ENCODE assay signal across 18 mouse cellular contexts in genomic region chr1:165062813-165063492, GRCm38 (mm10).
DNase-seq lines count a peak whose midpoint lies in the region; ATAC-seq and TF ChIP-seq lines count a peak whose summit lies in the region.
"Had no signal": no experiment of that assay in that cellular context is flagged by ENCODE, and none has a peak within 500 bp of the region (broad histone marks: within the 10 kb centered on the region; RNA-seq: fewer than 3 reads in every experiment).

No protein-coding gene starts in this region.

- DNase-seq in layer of hippocampus, adult 2 months (ENCODE audit: low spot score in 2 of 2) = no peak
- DNase-seq in layer of hippocampus, postnatal 36 days = no peak
- DNase-seq in kidney, postnatal 25 days = no peak
- DNase-seq in B cell, adult 2 months = no peak
- DNase-seq in right cerebral cortex, adult 2 months (ENCODE audit: low spot score in 2 of 2) = no peak
- DNase-seq: adrenal gland, postnatal 10 days; cerebellum, postnatal 14 days; heart, adult 18-20 months; kidney, adult 2 months; liver, postnatal 0 days; lung, postnatal 36 days had no signal

- no peak overlapping the region for H3K9ac ChIP-seq in hindbrain, embryonic 16.5 days (ENCODE audit: low read depth, low read length)
- H3K9ac ChIP-seq in midbrain, embryonic 15.5 days = no peak overlapping the region
- H3K9ac ChIP-seq: embryonic facial prominence, embryonic 12.5 days; limb, embryonic 13.5 days; liver, postnatal 0 days had no signal

- H3K9me3 ChIP-seq in hindbrain, embryonic 16.5 days (ENCODE audit: control insufficient read depth, low read length) = no peaks in the 10 kb centered on the region
- H3K9me3 ChIP-seq in midbrain, embryonic 15.5 days = no peaks in the 10 kb centered on the region
- H3K9me3 ChIP-seq: embryonic facial prominence, embryonic 12.5 days; limb, embryonic 13.5 days had no signal

- no peaks in the 10 kb centered on the region for H3K36me3 ChIP-seq in hindbrain, embryonic 16.5 days (ENCODE audit: control insufficient read depth, insufficient read depth, low read length)
- no peaks in the 10 kb centered on the region for H3K36me3 ChIP-seq in midbrain, embryonic 15.5 days (replicated peaks)
- H3K36me3 ChIP-seq: embryonic facial prominence, embryonic 12.5 days; limb, embryonic 13.5 days had no signal

- no peak overlapping the region for H3K4me2 ChIP-seq in hindbrain, embryonic 16.5 days (ENCODE audit: low read length)
- H3K4me2 ChIP-seq in midbrain, embryonic 15.5 days = peak overlapping the region; percentile 20; the same call in 1 of the 2 replicates
- H3K4me2 ChIP-seq: embryonic facial prominence, embryonic 12.5 days; limb, embryonic 13.5 days had no signal

- no peaks in the 10 kb centered on the region; the same call in 1 of the 2 replicates for H3K4me1 ChIP-seq in hindbrain, embryonic 16.5 days (ENCODE audit: control insufficient read depth, insufficient read depth, low read depth, low read length)
- 0 out of 2 replicates have a peak, but pooled peaks cover 6% of the 10 kb centered on the region for H3K4me1 ChIP-seq in midbrain, embryonic 15.5 days
- H3K4me1 ChIP-seq: embryonic facial prominence, embryonic 12.5 days; limb, embryonic 13.5 days had no signal

- ATAC-seq in hindbrain, embryonic 16.5 days = no peak; the same call in 1 of the 2 replicates
- peak; percentile 47 for ATAC-seq in midbrain, embryonic 15.5 days (replicated peaks)
- ATAC-seq: liver, postnatal 0 days; Patski had no signal

- 0 out of 2 replicates have a peak overlapping the region, but pooled peaks have one; percentile 18 for H3K27ac ChIP-seq in layer of hippocampus, adult 2 months
- H3K27ac ChIP-seq in hindbrain, embryonic 16.5 days (ENCODE audit: low read depth, low read length) = 0 out of 2 replicates have a peak overlapping the region, but pooled peaks have one; percentile 13
- H3K27ac ChIP-seq in midbrain, embryonic 15.5 days = peak overlapping the region; percentile 35
- H3K27ac ChIP-seq: embryonic facial prominence, embryonic 12.5 days; left cerebral cortex, adult 2 months; limb, embryonic 13.5 days had no signal

- no peaks in the 10 kb centered on the region for H3K27me3 ChIP-seq in hindbrain, embryonic 16.5 days (replicated peaks; ENCODE audit: control insufficient read depth, insufficient read depth, low read length)
- no peaks in the 10 kb centered on the region for H3K27me3 ChIP-seq in midbrain, embryonic 15.5 days (replicated peaks)
- H3K27me3 ChIP-seq: CH12.LX; embryonic facial prominence, embryonic 12.5 days; limb, embryonic 13.5 days; Patski had no signal

- H3K4me3 ChIP-seq in layer of hippocampus, adult 2 months = no peak overlapping the region
- H3K4me3 ChIP-seq in hindbrain, embryonic 16.5 days (ENCODE audit: low read length) = no peak overlapping the region
- no peak overlapping the region for H3K4me3 ChIP-seq in midbrain, embryonic 15.5 days
- H3K4me3 ChIP-seq: embryonic facial prominence, embryonic 12.5 days; left cerebral cortex, adult 2 months; limb, embryonic 13.5 days had no signal

- no peak for TF ChIP-seq CTCF in layer of hippocampus, adult 2 months (conservative IDR thresholded peaks at IDR 0.05)

- 42% methylated on average over 8 of the region's 8 CpGs for WGBS in hindbrain, embryonic 16.5 days
- WGBS in midbrain, embryonic 15.5 days = 36% methylated on average over 8 of the region's 8 CpGs
